Mouse (Mus musculus) cerebellum, adult 2 months (tissue): Measurements from ENCODE around the gene Lrp5. TPM values are rescaled to one million over a fixed set of nuclear protein-coding genes. Genes with fewer than 3 reads are reported as not detected.
A peak's percentile ranks its signal among the peaks of the same experiment; 100 is the strongest.
"Not testable (repeated sequence)": the region's sequence is repeated elsewhere in the genome, so short reads cannot be mapped to it uniquely, and the experiment has no call there.

Experiments used
- DNase-seq, 2 experiments: peaks; one replicate each; pipeline ENCODE4 v3.0.0; 2021
- H3K27ac ChIP-seq: fragments of 200-500 bp; 2 replicates; pipeline ENCODE4 v1.5.1; 2012; ENCODE audit warnings: low read length, control low read depth, inconsistent platforms; ENCODE audit not compliant: insufficient read depth
- H3K27me3 ChIP-seq: fragments of 200-500 bp; 2 replicates; pipeline ENCODE4 v1.6.1; 2012; ENCODE audit warnings: inconsistent platforms, mild to moderate bottlenecking, low read length, moderate library complexity; ENCODE audit not compliant: control insufficient read depth, insufficient read depth
- H3K4me1 ChIP-seq: fragments of 200-500 bp; 2 replicates; pipeline ENCODE4 v1.6.1; 2011; ENCODE audit warnings: low read length; ENCODE audit not compliant: control insufficient read depth, insufficient read depth
- H3K4me3 ChIP-seq: fragments of 200-500 bp; replicated peaks from 2 replicates; pipeline ENCODE3; 2011; ENCODE audit warnings: mild to moderate bottlenecking, low read depth, low read length, control low read depth; ENCODE audit not compliant: insufficient read depth
- CTCF ChIP-seq: fragments of 200-500 bp; IDR thresholded peaks from 2 replicates; pipeline ENCODE4 v1.5.1; 2011; ENCODE audit warnings: low read depth, mild to moderate bottlenecking, control low read depth, low read length, moderate library complexity, borderline replicate concordance; ENCODE audit not compliant: insufficient read depth
- POLR2A ChIP-seq: fragments of 200-500 bp; IDR thresholded peaks from 2 replicates; pipeline ENCODE4 v1.6.1; 2011; ENCODE audit warnings: low read length, control low read depth, borderline replicate concordance; ENCODE audit not compliant: insufficient read depth
- WGBS: fragments of 180-500 bp; shearing (Covaris S2); methylation state at CpG from one replicate; pipeline ENCODE4 v1.1.7; 2018; 5-methylcytosine and 5-hydroxymethylcytosine counted together
- polyA plus RNA-seq: library from polyadenylated mRNA; depleted of rRNA; stranded (reverse); fragments of >200 nt; gene quantifications from 2 replicates; pipeline ENCODE4 v1.2.3, GENCODE M21; 2012

Lrp5 gene
- polyA plus RNA-seq, 1 experiment = 3.8 TPM

GRCm38 (mm10) chr19:3589968-3590367 lies 96.4 kb downstream of the Lrp5 start:
- DNase-seq = no peak
- H3K27me3 ChIP-seq = no peaks in the 10 kb centered on the region
- TF ChIP-seq POLR2A (no peak), CTCF (no peak)
- no peak overlapping the region for H3K4me3 ChIP-seq
- no peak overlapping the region for H3K27ac ChIP-seq
- 95% methylated on average over 4 of the region's 4 CpGs for WGBS
- H3K4me1 ChIP-seq = no peaks in the 10 kb centered on the region

DNA sequence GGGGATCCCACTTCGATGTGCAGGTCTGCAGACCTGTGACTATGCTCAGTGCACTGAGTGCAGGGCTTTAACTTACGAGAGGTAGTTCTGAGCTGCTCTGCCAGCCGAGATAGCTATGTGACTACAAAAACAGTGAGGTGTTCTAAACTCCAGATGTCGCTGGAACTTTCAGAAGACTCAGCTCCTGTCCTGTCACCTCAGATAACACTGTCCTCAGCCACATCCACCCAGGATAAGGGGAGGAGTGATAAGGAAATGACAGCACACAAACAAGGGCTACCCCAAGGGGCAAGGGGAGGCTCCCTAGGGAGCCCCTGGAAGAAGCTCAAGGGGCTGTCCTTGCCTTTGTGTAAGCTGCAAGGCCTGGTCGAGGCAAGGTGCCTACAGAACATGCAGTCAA lies 96.8 kb downstream of the Lrp5 start:
- Histone ChIP-seq H3K4me1 (no peaks in the 10 kb centered on the region), H3K27me3 (no peaks in the 10 kb centered on the region), H3K27ac (no peak overlapping the region), H3K4me3 (no peak overlapping the region)
- TF ChIP-seq CTCF = no peak
- TF ChIP-seq POLR2A = no peak
- WGBS = 83% methylated on average over 5 of the region's 5 CpGs
- DNase-seq = no peak

DNA sequence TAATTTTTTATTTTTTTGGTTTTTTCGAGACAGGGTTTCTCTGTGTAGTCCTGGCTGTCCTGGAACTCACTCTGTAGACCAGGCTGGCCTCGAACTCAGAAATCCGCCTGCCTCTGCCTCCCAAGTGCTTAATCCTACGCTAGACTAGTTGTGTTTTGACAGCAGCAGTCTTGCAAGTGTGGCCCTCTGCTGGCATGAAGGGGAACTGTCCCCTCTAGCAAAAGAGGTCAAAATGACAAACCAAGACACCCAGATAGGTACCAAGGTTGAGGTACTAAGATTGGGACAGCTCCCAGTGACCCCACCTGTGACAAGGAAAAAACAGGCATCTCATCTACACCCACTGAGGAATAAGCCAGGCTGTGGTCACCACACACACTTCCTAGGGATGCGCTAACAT lies 98.6 kb downstream of the Lrp5 start:
- H3K4me1 ChIP-seq, H3K4me3 ChIP-seq, H3K27ac ChIP-seq, H3K27me3 ChIP-seq, DNase-seq: not testable (repeated sequence)
- peak; percentile 37; the same call in 1 of the 2 replicates for TF ChIP-seq CTCF
- WGBS = 94% methylated on average over 5 of the region's 5 CpGs

DNA sequence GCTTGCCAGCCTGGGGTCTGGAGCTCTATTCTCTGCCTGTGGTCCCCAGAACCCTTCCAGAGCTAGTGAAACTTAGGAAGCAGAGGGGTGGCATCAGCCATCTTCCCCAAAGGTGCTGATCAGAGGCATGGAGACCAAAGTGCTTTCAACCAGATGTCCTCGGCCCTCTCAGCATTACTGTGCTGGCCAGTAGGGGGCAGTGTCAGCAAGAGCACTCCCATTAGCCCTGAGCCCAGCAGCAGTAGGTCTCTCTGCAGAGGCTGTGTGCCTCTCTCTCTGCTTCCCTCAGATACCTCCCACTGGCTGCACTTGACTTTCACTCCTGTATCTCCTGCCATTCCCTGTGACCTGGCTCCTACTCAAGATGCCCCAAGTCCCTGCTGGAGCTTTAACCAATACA lies 99.8 kb downstream of the Lrp5 start:
- no peak overlapping the region for H3K27ac ChIP-seq
- no peak for TF ChIP-seq POLR2A
- TF ChIP-seq CTCF = peak; percentile 60
- WGBS = 16% methylated on average over 1 of the region's 1 CpGs

GRCm38 (mm10) chr19:3586026-3586425 lies 100.3 kb downstream of the Lrp5 start:
- H3K27ac ChIP-seq = no peak overlapping the region
- H3K4me3 ChIP-seq = no peak overlapping the region
- H3K4me1 ChIP-seq = no peaks in the 10 kb centered on the region
- TF ChIP-seq POLR2A = no peak
- no peak for TF ChIP-seq CTCF
- no peak for DNase-seq
- 92% methylated on average over 9 of the region's 9 CpGs for WGBS
- no peaks in the 10 kb centered on the region for H3K27me3 ChIP-seq

More for the DNA sequence above, 99.8 kb downstream of the Lrp5 start:
- Histone ChIP-seq H3K4me1 (no peaks in the 10 kb centered on the region), H3K27me3 (no peaks in the 10 kb centered on the region), H3K4me3 (no peak overlapping the region)
- DNase-seq = peak; percentile 27 to 43

- DNase-seq = peak; percentile 65 to 78
- no peak overlapping the region for H3K27ac ChIP-seq
- 13% methylated on average over 7 of the region's 7 CpGs for WGBS
- TF ChIP-seq CTCF (peak; percentile 76), POLR2A (no peak)
- no peak overlapping the region for H3K4me3 ChIP-seq
- no peaks in the 10 kb centered on the region for H3K27me3 ChIP-seq
- 0 out of 2 replicates have a peak, but pooled peaks cover 6% of the 10 kb centered on the region for H3K4me1 ChIP-seq
Observed at GRCm38 (mm10) chr19:3581326-3581725, 105.0 kb downstream of the Lrp5 start.

- Histone ChIP-seq H3K4me1 (peaks cover 9% of the 10 kb centered on the region; the same call in 1 of the 2 replicates), H3K27me3 (no peaks in the 10 kb centered on the region), H3K4me3 (no peak overlapping the region), H3K27ac (no peak overlapping the region)
- peak in 1 of 2 experiments; percentile 20 for DNase-seq
- TF ChIP-seq CTCF (no peak), POLR2A (no peak)
Observed at GRCm38 (mm10) chr19:3577911-3578290, 108.5 kb downstream of the Lrp5 start.

DNA sequence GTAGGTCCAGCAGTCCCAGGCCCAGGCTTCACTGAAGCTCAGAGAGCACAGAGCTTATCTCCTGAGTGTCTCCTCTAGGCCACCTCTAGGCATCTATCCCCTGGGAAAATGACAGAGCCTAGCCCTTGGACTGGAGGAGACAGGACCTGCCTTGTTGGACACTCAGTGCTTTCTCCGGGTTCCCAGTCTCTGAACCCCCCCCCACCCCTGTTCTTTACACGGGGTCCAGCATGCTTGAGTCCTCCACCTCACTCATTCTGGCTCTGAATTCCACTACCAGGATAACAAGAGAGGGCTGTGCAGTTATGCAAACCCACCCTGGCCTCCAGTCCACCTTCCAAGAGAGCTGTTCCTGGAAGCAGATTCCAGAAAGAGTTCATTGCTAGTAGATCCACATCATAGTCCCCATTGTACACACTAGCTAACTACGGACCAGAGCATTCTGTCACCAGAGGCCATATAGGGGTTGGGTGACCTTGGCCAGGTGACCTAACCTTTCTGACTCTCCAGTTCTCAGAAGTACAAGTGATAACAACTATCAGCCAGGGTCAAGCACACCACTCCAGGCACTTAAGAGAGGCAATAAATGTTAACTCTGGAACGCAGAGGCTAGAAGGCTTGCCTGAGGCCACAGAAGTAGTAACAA lies 109.0 kb downstream of the Lrp5 start:
- Histone ChIP-seq H3K4me1 (peaks cover 9% of the 10 kb centered on the region; the same call in 1 of the 2 replicates), H3K4me3 (no peak overlapping the region), H3K27ac (no peak overlapping the region), H3K27me3 (no peaks in the 10 kb centered on the region)
- WGBS = 92% methylated on average over 4 of the region's 4 CpGs
- DNase-seq = no peak
- TF ChIP-seq POLR2A (no peak), CTCF (no peak)
